Mouse (Mus musculus) limb, embryonic 11.5 days (tissue): ENCODE measurements around the gene Abhd16a. TPM values are rescaled to one million over a fixed set of nuclear protein-coding genes. Genes with fewer than 3 reads are reported as not detected.
"Not testable (repeated sequence)": the region's sequence is repeated elsewhere in the genome, so short reads cannot be mapped to it uniquely, and the experiment has no call there.

Source experiments
- ATAC-seq: fragments of 200-750 bp; cut with Nextera tagmentation; 2 replicates; pipeline ENCODE4 v1.8.0; 2017; ENCODE audit warnings: low read depth; ENCODE audit not compliant: insufficient number of reproducible peaks, low FRiP score, low TSS enrichment
- DNase-seq: peaks from one replicate; pipeline ENCODE4 v3.0.0-alpha.2; 2015; ENCODE audit warnings: low spot score
- H3K27ac ChIP-seq: fragments of 300-500 bp; sonication (generic); replicated peaks from 2 replicates; pipeline ENCODE4 v1.5.1; 2014; ENCODE audit warnings: low read depth, mild to moderate bottlenecking, low read length
- H3K27me3 ChIP-seq: fragments of 300-500 bp; sonication (generic); 2 replicates; pipeline ENCODE4 v1.6.1; 2014; ENCODE audit warnings: mild to moderate bottlenecking, low read length, mixed read lengths; ENCODE audit not compliant: control insufficient read depth, insufficient read depth
- H3K36me3 ChIP-seq: fragments of 300-500 bp; sonication (generic); 2 replicates; pipeline ENCODE4 v1.6.1; 2014; ENCODE audit warnings: mild to moderate bottlenecking, low read length, moderate library complexity, mixed read lengths; ENCODE audit not compliant: control insufficient read depth, insufficient read depth
- H3K4me1 ChIP-seq: fragments of 300-500 bp; sonication (generic); 2 replicates; pipeline ENCODE4 v1.6.1; 2014; ENCODE audit warnings: low read length, mixed read lengths; ENCODE audit not compliant: control insufficient read depth, insufficient read depth
- H3K4me2 ChIP-seq: fragments of 300-500 bp; sonication (generic); 2 replicates; pipeline ENCODE4 v1.6.1; 2014; ENCODE audit warnings: low read depth, mild to moderate bottlenecking, moderate library complexity; ENCODE audit not compliant: severe bottlenecking
- H3K4me3 ChIP-seq: fragments of 300-500 bp; sonication (generic); 2 replicates; pipeline ENCODE4 v1.5.1; 2014; ENCODE audit warnings: low read depth, low read length
- H3K9ac ChIP-seq: fragments of 300-500 bp; sonication (generic); 2 replicates; pipeline ENCODE4 v1.6.1; 2014; ENCODE audit warnings: mild to moderate bottlenecking, low read length
- H3K9me3 ChIP-seq: fragments of 300-500 bp; sonication (generic); 2 replicates; pipeline ENCODE4 v1.6.1; 2016; ENCODE audit warnings: low read length; ENCODE audit not compliant: control insufficient read depth
- WGBS: fragments of 180-500 bp; shearing (Covaris S2); extraction: QIAGEN DNeasy Blood & Tissue Kit; methylation state at CpG from one replicate; pipeline ENCODE4 v1.1.7; 2014; 5-methylcytosine and 5-hydroxymethylcytosine counted together
- polyA plus RNA-seq: library from polyadenylated mRNA; unstranded; fragments of >200 nt; fragmentation: Nextera tagmentation; extraction: Ambion mirVana; gene quantifications from 2 replicates; pipeline ENCODE4 v1.2.1, GENCODE M21; 2014

Gene Abhd16a
- polyA plus RNA-seq, 1 experiment from 2014 or later = 46.9 TPM

DNA sequence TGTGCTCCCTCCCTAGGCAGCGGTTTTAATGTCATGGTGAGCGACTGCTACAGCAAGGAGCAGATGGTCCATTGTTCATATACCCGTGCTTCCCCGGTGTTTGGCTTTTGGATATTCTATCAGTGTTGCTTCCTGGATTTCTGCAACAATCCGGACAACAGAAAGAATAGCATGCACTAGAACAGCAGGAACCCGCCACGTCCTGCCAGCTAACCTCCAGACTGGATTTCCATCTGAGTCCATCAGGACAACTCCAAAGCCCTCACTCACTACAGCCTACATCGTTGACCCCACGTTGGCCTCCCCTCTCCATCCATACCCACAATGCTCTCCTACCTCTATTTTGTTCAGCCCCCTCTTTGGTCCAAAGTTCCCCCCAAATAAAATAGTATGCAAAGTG lies 22.7 kb downstream of the Abhd16a start:
- no peak for ATAC-seq
- H3K4me1 ChIP-seq = no peaks in the 10 kb centered on the region
- H3K9me3 ChIP-seq = no peaks in the 10 kb centered on the region
- no peak overlapping the region for H3K4me2 ChIP-seq
- H3K27me3 ChIP-seq = no peaks in the 10 kb centered on the region
- no peak overlapping the region for H3K4me3 ChIP-seq
- no peak overlapping the region for H3K27ac ChIP-seq
- H3K9ac ChIP-seq = no peak overlapping the region
- peaks cover 15% of the 10 kb centered on the region; the same call in 1 of the 2 replicates for H3K36me3 ChIP-seq
- DNase-seq = no peak
- WGBS = 88% methylated on average over 9 of the region's 9 CpGs

DNA sequence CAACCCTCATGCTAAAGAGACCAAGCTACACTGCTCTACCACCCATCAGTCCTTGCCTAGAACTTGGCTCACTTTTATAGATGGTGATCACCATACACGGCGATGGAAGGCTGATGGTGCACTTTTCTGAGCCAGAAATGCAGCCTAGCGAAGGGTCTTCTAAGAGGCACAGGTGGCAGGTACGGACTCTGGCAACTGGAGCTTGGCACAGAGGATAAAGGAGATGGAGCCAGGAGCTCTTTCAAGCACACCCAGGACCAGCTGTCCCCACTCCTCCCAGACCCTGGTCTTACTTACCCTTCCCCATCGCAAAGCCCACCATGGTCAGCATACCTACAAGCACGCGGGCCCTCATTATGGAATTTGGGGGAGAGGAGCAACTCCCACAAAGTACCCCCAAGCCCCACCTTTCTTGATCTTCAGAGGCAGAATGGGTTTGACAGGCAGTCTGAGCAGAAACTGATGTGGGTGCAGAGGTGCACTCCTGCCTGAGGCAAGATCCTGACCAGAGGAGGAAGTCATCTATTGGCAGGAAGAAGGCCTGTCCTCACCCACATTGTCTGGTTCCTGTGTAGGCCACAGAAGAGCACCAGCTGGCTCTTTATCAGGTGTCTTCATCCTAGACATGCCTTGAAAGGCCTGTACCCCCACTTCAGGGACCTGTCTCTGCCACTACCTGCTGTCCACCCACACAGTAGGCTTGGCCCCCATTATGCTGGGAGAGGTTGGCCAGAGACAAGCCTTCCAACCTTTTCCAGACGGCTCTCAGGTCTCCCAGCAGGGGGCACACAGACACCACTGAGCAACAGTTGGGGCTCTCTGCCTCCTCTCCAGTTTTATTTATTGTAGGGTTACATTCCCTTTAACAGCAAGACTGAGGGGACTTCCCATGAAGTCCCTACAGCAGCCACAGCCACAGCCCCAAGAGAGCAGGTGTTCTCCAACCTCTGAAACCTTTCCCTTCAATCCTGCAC lies 26.3 kb downstream of the Abhd16a start, which contains the start of gene Ly6g5b:
Gene Ly6g5b (minus strand): TSS at position 383 of the 974 bp plus-strand sequence.
- no peak within 1 kb of the TSS for H3K4me3 ChIP-seq
- DNase-seq = no peak
- H3K9ac ChIP-seq = no peak within 1 kb of the TSS
- ATAC-seq = no peak
- H3K4me1 ChIP-seq = peaks cover 5% of the 10 kb centered on the region; the same call in 1 of the 2 replicates
- no peak within 1 kb of the TSS for H3K4me2 ChIP-seq
- no peaks in the 10 kb centered on the region for H3K27me3 ChIP-seq
- no peaks in the 10 kb centered on the region for H3K9me3 ChIP-seq
- no peak within 1 kb of the TSS for H3K27ac ChIP-seq
- peaks cover 29% of the 10 kb centered on the region for H3K36me3 ChIP-seq
- WGBS = 84% methylated on average over 8 of the region's 8 CpGs

DNA sequence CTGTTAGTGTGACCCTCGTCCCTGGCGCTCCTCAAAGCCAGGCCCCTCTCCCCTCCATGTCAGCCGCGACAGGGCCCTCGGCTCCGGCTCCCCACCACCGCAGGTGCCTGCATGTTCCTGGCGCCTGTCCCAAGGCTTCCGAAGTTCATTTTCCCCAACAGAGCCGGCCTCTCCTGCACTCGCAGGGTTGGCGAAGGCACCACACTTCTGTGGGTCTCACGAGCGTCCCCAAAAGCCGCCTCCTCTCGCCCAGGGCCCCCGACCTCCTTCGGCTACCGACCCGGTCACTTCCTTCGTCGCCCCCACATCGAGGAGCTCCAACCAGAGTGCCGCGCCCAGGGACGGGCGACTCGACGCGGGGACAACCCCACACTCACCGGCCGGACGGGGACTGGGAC lies 31.7 kb downstream of the Abhd16a start:
- peaks cover 23% of the 10 kb centered on the region for H3K36me3 ChIP-seq
- H3K9ac ChIP-seq = peak overlapping the region; percentile 94
- ATAC-seq (no peak), DNase-seq (no peak)
- H3K4me3 ChIP-seq = peak overlapping the region; percentile 82
- H3K27me3 ChIP-seq = no peaks in the 10 kb centered on the region
- H3K4me2 ChIP-seq = peak overlapping the region; percentile 98
- WGBS = under 1% methylated on average over 33 of the region's 33 CpGs
- no peaks in the 10 kb centered on the region for H3K9me3 ChIP-seq
- H3K4me1 ChIP-seq = peaks cover 11% of the 10 kb centered on the region; the same call in 1 of the 2 replicates
- no peak overlapping the region for H3K27ac ChIP-seq

DNA sequence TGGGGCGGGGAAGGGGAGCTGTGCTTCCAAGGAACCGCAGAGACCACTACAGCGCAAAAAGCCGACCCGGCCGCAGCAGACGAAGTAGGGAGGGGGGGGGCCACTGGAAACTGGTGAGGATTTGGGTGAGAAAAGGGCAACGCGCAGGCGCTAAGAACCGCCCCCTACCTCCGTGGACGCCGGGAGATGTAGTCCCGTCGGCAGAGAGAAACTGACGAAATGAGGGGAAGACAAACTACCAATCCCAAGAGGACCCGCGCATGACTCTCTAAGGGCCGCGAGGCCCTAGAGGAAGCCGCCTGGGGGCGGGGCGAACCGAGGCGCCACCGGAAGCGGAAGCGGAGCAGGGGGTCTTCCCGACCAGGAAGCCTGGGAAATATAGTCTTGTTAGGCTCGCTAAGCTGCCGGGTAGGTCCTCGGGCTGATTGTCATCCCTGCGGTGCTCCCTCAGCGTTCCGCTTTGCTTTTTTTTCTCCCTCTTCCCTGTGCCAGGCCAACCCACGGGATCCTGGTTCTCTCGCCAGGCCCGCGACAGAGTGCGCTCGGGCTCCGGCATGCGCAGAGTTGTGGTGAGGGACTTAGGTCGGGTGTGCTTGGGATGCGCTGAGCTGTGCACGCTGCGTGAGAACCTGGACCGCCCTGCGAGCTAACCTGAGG lies 32.2 kb downstream of the Abhd16a start, which contains the start of gene Gpank1:
Gene Gpank1 (plus strand): TSS at position 313 of the 657 bp plus-strand sequence.
- under 1% methylated on average over 50 of the region's 50 CpGs for WGBS
- Histone ChIP-seq H3K9me3 (no peaks in the 10 kb centered on the region), H3K27ac (peak within 1 kb of the TSS; percentile 36; the same call in 1 of the 2 replicates), H3K4me3 (peak within 1 kb of the TSS; percentile 82), H3K4me1 (peaks cover 11% of the 10 kb centered on the region; the same call in 1 of the 2 replicates), H3K9ac (peak within 1 kb of the TSS; percentile 94), H3K4me2 (peak within 1 kb of the TSS; percentile 98), H3K27me3 (no peaks in the 10 kb centered on the region), H3K36me3 (peaks cover 19% of the 10 kb centered on the region)
- peak; percentile 91 for ATAC-seq
- peak; percentile 98 for DNase-seq

DNA sequence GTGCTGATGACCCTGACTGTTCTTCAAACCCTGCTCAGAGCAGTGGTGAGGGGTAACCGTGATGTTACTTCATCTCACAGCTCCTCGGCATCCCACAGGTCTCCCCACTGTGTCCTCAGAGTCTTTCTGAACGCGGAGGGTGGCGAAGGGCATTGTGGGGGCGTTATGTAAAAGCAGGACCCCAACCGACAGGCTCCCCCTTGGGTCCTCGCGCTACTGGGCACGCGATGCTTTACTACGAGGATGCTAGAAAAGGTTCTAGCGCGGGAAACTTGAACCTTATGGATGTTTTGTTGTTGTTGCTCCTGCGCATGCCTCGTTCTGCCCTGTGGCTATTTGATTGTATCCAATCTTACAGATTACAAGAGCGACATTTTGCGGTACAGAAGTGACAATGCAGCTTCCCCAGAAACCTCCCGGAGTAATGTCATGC lies 32.8 kb downstream of the Abhd16a start, which contains the start of gene Csnk2b:
Gene Csnk2b (minus strand): TSS at position 183 of the 433 bp plus-strand sequence.
- WGBS = under 1% methylated on average over 19 of the region's 19 CpGs
- ATAC-seq (peak; percentile 18; the same call in 1 of the 2 replicates), DNase-seq (peak; percentile 66)
- H3K4me1 ChIP-seq = peaks cover 16% of the 10 kb centered on the region; the same call in 1 of the 2 replicates
- H3K27me3 ChIP-seq = no peaks in the 10 kb centered on the region
- H3K9ac ChIP-seq = peak within 1 kb of the TSS; percentile 94
- peaks cover 17% of the 10 kb centered on the region for H3K36me3 ChIP-seq
- H3K27ac ChIP-seq = peak within 1 kb of the TSS; percentile 36; the same call in 1 of the 2 replicates
- H3K9me3 ChIP-seq = no peaks in the 10 kb centered on the region
- peak within 1 kb of the TSS; percentile 82 for H3K4me3 ChIP-seq
- H3K4me2 ChIP-seq = peak within 1 kb of the TSS; percentile 98

DNA sequence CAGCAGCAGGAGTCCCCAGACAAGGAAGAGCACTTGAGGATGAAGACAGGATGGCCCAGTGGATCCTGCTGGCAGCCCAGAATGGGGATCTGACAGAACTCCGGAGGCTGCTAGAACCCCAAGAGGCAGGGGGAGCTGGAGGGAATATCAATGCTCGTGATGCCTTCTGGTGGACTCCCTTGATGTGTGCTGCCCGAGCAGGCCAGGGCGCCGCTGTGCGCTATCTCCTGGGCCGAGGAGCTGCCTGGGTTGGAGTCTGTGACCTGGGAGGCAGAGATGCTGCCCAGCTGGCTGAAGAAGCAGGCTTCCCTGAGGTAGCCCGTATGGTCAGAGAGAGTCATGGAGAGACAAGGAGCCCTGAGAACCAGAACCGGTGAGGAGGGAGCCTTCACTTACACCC lies 34.2 kb downstream of the Abhd16a start:
- H3K36me3 ChIP-seq, H3K9ac ChIP-seq, DNase-seq, H3K4me3 ChIP-seq, H3K9me3 ChIP-seq, H3K4me2 ChIP-seq, ATAC-seq, H3K27ac ChIP-seq, H3K27me3 ChIP-seq: not testable (repeated sequence)
- 91% methylated on average over 9 of the region's 9 CpGs for WGBS
- H3K4me1 ChIP-seq = peaks cover 19% of the 10 kb centered on the region; the same call in 1 of the 2 replicates

DNA sequence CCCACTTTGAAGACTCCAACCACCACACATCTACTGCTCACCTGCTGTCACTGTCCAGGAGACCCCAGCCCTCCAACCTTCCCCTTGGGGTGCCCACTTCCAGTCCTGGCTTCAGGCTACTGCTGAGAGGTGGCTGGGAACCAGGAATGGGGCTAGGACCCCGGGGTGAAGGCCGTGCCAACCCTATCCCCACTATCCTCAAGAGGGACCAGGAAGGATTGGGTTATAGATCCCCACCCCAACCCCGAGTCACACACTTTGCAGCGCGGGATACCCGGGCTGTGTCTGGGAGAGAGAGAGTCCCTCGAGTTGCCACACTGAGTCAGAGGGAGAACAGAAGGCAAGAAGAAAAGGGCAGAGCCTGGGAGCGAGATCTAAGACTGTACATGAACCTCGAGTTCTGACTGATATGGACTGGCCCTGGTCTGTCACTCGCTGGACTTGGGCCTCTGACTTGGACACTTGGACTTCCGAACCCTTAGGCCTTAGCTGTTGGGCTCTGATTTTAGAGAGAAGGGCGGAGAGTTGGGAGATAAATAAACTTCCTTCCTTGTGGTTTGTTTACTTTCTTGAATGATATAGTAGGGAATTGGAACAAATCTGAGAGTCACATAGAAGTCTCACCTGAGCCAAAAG lies 35.3 kb downstream of the Abhd16a start:
- H3K27me3 ChIP-seq, H3K27ac ChIP-seq, H3K9ac ChIP-seq, H3K36me3 ChIP-seq, H3K9me3 ChIP-seq, H3K4me3 ChIP-seq, ATAC-seq, DNase-seq, H3K4me2 ChIP-seq: not testable (repeated sequence)
- 92% methylated on average over 12 of the region's 12 CpGs for WGBS
- H3K4me1 ChIP-seq = peaks cover 19% of the 10 kb centered on the region; the same call in 1 of the 2 replicates
